Mouse (Mus musculus) erythroblast, embryonic 14.5 days (primary cell): Measurements from ENCODE around the gene Cdc123.

Source experiments
- GATA1 ChIP-seq: IDR thresholded peaks from 2 replicates; pipeline ENCODE4 v1.6.1; 2012; ENCODE audit warnings: low read length, inconsistent platforms, mixed read lengths
- TAL1 ChIP-seq: IDR thresholded peaks from 3 replicates; pipeline ENCODE4 v1.6.1; 2012; ENCODE audit warnings: low read length, inconsistent platforms, mixed read lengths

DNA sequence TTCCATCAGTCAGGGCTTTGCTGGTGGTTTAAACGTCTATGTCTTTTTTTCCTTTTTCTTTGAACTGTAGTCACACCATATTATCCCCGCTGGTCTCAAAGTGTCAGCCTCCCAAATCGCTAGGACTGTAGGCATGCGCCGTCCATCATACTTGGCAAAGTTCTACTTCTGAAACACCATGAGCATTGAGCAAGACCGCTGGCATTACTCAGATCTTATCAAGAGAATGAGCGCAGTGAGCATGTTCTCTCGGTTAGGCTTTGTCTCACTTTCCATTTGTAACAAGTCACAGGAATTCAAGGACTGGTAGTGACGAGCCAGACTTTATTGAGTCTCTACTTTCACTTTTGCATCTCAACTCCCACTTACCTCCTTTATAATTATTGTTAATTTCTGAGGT lies 6.2 kb upstream of the Cdc123 start:
- TF ChIP-seq GATA1 (no peak), TAL1 (no peak)
